Mouse (Mus musculus): ENCODE results near the gene Man1a2.
A peak's percentile ranks its signal among the peaks of the same experiment; 100 is the strongest.

Man1a2 gene

GRCm38 (mm10) chr3:100684234-100684975 is 898 bp downstream of the Man1a2 start:
- peak; percentile 28 to 42 for DNase-seq

DNA sequence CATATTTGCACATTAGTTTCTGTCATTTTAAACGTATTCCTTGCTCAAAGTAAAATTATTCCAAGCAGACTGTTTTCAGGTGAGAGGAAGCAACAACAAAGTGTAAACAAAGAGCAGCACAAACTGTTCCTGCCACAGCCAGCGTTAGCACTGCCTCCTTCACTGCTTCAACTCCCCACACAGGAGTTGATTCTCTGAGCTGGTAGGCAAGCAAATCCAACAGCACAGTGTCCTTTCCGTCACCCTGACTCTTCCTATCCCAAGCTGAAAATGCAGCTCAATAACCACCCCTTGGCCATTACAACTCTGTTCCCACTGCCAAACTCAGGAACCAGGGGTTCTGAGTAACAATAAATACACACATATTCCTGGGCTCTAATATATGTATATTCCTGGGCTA is 2.5 kb downstream of the Man1a2 start:
- DNase-seq: no peak

DNA sequence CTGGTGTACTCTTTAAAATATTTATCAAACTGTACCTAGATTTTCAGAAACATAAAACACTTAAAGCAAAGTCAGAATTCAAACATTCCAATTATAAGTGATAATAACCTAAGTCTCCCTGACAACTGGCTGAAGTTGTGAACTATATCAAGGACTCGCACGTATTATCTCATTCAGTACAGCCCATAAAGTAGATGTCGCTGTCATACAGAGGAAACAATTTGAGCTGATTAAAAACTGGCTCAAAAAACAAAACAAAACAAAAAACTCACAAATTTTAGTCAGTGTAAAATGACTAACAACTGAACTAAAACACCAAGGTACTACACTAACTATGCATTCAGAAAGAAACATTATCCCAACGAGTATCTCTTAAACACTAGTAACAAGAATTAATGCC is 3.0 kb downstream of the Man1a2 start:
- DNase-seq: no peak

DNA sequence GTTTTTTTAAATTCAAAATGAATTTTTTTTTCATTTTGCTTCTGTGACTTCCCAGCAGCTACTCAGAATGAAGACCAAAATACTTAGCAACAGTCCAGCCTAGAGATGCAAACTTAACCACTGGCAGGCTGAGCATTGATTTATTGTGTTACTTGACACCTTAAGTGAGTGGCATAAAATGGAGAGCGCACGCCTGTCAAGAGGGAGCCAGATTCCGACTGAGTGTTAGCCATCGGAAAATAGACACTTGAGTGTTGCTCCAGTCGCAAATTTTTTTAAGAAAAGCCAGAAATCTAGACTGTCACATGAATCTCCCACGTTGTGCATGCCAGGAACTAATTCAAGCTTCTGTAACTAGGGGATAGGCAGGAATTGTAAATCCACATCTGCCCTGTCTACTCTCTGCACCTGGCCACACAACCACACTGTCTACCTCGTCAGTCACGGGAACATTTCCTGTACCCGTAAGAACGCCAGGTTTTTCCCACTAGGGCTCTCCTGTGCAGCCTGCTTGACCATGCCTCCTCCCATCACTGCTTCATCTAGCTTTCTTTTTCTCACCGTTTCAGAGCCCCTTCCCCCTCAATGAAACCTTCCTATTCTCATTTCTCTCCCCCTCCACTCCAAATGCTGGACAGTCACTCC is 3.7 kb downstream of the Man1a2 start:
- peak in 1 of 2 experiments; percentile 8 for DNase-seq

- DNase-seq: peak in 1 of 2 experiments; percentile 15
Observed at GRCm38 (mm10) chr3:100680226-100680625, 5.1 kb downstream of the Man1a2 start.

DNA sequence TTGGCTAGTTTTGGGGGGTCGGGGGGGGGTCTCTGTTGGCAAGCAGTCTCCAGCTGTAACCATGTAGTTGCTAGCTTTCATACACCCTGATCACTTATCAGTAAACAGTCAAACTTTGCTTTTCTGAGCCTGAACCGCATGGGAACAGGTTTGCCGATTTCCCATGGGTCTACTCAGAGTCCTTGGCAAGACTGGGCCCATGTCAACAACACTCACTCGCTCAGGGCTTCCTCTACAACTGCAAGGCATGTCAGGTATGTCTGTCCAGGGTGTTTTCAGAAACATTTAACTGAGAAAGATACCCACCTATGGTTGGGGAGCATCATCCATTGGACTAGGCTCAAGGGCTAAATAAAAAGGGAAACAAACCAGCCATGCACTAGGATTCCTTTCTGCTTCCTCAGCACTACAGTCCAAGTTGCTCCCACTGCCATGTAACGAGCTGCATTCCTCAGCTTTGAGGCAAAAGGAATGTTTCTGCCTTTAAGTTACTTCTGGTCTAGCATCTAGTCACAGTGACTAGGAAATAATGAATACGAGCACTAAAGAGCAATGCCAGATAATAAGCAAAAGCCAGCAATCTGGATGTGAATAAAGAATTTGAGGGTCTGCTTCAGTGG is 6.2 kb downstream of the Man1a2 start:
- no peak for DNase-seq

DNA sequence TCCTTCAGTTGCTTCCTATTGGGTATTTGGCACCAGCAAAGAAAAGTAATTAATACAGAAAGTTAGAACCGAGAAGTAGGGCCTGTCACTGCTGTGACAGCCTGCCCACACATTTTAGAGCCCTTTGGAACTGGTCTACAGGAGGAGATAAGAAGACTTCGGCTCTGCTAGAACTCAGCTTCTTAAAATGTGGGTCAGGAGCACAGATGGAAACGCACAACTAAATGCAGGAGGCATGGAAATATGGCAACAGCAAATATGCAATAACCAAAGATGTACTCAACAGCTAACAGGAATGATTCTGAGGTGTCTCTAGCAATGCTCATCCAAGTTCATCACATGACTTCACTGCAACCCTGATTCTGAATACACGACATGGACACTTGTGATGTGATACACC is 10.2 kb downstream of the Man1a2 start:
- DNase-seq: no peak

GRCm38 (mm10) chr3:100670412-100670811 is 14.9 kb downstream of the Man1a2 start:
- no peak for DNase-seq

- DNase-seq: no peak
Observed at GRCm38 (mm10) chr3:100653291-100653690, 32.0 kb downstream of the Man1a2 start.

GRCm38 (mm10) chr3:100641581-100641980 is 43.7 kb downstream of the Man1a2 start:
- DNase-seq: no peak

- DNase-seq: no peak
Observed at GRCm38 (mm10) chr3:100636255-100636654, 49.0 kb downstream of the Man1a2 start.

DNA sequence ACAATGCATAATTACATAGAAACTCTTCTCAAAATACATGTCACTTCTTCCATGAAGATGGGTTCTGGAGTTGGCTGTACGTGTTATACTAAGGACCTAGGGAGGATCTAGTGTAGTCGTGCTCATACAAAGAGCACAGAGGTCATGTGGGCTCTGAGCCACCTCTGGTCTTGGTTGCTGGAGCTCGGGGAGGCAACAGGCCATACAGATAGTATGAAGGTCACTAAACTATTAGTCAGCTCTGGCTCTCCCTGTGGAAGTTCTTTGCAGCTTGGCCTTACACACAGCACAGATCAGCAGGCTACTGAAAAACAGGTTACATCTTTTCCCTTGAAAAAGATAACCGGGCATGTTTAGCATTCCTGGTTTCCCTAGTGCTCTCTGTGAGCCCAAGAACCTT is 50.5 kb downstream of the Man1a2 start:
- no peak for DNase-seq

GRCm38 (mm10) chr3:100618511-100618910 is 66.8 kb downstream of the Man1a2 start:
- DNase-seq: no peak

- no peak for DNase-seq
Observed at GRCm38 (mm10) chr3:100610916-100611315, 74.4 kb downstream of the Man1a2 start.

DNA sequence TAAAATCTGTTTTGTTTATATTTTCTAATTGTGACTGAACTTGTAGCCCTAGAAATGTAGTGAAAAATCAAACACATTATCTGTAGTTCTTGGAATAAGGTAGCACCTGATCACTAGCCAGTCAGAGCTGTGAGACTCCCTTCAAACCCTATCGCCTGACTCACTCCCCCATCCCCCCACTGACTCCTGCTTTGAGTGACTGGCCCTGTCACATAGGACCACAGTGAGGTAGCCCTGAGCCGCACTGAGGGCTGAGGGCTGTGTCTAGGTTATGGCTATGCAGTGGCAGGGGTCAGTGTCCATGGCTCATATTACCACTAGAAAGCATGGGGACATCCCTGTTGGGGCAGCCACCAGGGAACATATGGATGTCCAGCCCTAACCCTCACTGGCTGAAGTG is 80.8 kb downstream of the Man1a2 start:
- peak in 1 of 2 experiments; percentile 6 for DNase-seq

DNA sequence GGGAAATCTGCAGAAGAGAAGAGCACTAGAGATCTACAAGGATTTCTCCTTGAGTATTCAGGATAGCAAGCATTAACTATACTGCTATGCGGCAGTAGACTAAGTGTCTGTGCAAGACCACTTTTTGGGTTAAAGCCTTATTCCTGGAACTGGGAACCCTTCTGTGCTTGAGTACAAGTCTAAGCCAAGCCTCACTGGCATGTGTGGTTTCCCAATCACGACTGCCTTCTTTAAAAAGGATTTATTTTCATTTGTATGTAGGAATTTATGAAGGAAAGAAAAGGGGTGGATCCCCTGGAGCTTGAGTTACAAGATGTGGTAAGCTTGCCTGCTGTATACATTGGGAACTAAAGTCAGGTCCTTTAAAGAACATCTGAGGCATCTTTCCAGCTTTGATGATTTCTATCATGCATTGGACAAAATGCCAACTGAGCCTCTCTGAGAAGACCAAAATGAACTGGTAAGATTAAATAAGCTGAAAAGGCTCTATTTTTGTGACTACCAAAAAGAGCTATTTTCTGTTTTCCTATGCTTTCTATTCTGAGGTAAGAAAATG is 86.0 kb downstream of the Man1a2 start:
- no peak for DNase-seq

DNA sequence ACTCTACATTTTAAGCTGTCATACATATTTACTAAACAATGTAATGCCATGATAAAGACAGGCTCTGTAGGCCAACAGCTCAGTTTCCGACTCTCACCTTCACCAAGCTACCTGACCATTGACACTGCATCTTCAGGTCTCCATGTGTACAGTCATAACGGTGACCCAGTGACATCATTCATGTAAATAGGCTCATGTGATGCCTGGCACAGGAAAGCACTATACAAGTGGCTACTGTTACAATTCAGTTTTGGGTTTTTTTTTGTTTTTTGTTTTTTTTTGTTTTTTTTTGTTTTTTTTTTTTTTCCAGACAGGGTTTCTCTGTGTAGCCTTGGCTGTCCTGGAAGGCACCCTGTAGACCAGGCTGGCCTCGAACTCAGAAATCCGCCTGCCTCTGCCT is 94.2 kb downstream of the Man1a2 start:
- DNase-seq: no peak

DNA sequence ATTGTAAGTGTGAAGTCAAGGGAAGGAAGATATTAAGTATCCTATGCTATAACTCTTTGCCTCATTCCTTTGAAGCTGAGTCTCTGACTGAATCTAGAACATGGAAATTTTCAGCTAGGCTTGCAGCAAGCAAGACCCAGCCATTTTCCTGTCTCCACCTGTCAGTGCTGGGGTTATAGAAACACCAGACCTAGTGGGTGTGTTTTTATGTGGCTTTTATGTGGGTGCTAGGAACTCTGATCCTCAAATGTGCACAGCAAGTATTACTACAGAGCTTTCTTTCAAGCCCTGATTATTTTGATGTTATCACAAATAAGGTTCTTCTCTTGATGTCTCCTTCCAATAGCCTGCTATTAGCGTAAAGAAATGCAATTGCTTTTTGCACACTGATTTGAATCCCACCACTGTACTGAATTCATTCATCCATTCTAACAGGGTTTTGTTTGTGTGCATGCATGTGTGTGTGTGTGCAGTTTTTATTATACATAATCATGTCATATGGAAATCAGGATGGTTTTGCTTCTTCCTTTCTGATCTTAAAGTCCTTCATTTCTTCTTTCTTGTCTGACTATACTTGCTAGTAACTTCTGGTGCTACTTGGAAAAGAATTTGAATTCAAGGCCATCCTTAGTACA is 102.5 kb downstream of the Man1a2 start:
- no peak for DNase-seq

DNA sequence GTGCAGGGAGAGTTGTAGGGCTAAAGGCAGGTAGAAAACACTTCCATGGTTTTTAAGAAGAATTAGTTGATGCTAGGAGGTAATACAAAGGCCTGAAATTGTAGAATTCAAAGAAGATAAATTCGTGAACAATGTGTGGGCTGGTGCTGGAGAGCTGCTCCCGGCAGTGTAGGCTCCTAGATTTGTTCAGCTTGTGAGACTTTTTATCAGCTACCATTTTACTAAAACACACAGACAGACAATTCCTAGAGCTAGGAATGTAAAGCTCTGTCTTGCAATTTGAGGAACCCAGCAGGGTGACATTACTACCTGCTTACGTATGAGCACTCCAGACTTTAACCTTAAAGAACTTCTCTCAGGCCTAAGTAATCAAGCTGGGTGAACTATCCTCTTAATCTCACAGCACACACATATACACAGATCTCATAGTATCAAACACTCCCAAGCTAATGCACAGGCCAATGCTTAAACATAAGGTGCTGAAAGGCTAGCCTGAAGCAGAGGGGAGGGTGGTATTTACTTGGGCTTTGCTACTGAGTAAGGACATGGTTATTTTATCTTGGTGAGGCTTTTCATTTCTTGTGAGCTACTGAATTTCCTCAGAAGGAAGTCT is 112.6 kb downstream of the Man1a2 start:
- DNase-seq: no peak

- DNase-seq: no peak
Observed at GRCm38 (mm10) chr3:100568443-100569390, 116.6 kb downstream of the Man1a2 start.

- DNase-seq: no peak
Observed at GRCm38 (mm10) chr3:100563565-100563964, 121.7 kb downstream of the Man1a2 start.

GRCm38 (mm10) chr3:100562455-100562854 is 122.8 kb downstream of the Man1a2 start:
- DNase-seq: no peak

Measured in kidney, postnatal 4 days (tissue).